Mouse (Mus musculus): ENCODE measurements at regions not wholly inside any gene's neighbourhood (a gene's known extent, or its start where the extent isn't known, plus 50 kb on each side); places are given as distances from the start of the nearest gene placed in this dataset.

DNA sequence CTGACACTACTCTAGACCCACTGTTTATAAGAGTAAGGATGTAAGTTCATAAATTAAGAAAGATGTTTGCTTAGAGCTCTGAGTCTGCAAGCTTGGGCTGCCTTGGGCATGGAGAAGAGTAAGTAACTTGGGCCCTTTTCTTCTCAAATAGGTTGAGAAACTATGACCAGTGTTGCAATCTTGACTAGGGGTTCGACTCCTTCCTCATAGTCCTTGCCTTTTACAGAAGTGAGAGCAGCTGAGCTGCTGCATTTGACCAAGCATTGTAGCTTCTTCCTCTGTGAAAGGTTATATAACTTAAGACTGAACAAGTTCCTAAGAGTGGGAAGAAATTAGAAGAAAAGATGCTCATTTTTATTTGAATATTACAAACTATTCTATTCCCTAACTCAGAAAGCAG, 693.5 kb downstream of the Cypt12 start:
- TF ChIP-seq CTCF (IDR thresholded peaks at IDR 0.05; ENCODE audit: control insufficient read depth, insufficient read depth, low read length) (no peak), POLR2A (IDR thresholded peaks at IDR 0.05; ENCODE audit: borderline replicate concordance, control insufficient read depth, low read depth, low read length) (no peak)

Measured in bone marrow, adult 2 months (tissue).